Mouse (Mus musculus) lung, embryonic 16.5 days (tissue): ENCODE data around the gene Slc9b1. TPM values are rescaled to one million over a fixed set of nuclear protein-coding genes. Genes with fewer than 3 reads are reported as not detected.
A peak's percentile ranks its signal among the peaks of the same experiment; 100 is the strongest.

Experiments
- ATAC-seq: fragments of 200-750 bp; cut with Nextera tagmentation; 2 replicates; pipeline ENCODE4 v1.8.0; 2017; ENCODE audit warnings: low read depth, mild to moderate bottlenecking, moderate library complexity
- H3K27ac ChIP-seq: fragments of 300-500 bp; sonication (generic); 2 replicates; pipeline ENCODE4 v1.5.1; 2014; ENCODE audit warnings: mild to moderate bottlenecking, control low read depth, low read length
- H3K27me3 ChIP-seq: fragments of 300-500 bp; sonication (generic); 2 replicates; pipeline ENCODE4 v1.6.1; 2014; ENCODE audit warnings: low read depth, low read length, mixed read lengths; ENCODE audit not compliant: control insufficient read depth, insufficient read depth
- H3K36me3 ChIP-seq: fragments of 300-500 bp; sonication (generic); 2 replicates; pipeline ENCODE4 v1.6.1; 2014; ENCODE audit warnings: low read length; ENCODE audit not compliant: control insufficient read depth, insufficient read depth
- H3K4me1 ChIP-seq: fragments of 300-500 bp; sonication (generic); replicated peaks from 2 replicates; pipeline ENCODE4 v1.6.1; 2014; ENCODE audit warnings: low read length, mixed read lengths; ENCODE audit not compliant: control insufficient read depth, insufficient read depth
- H3K4me2 ChIP-seq: fragments of 300-500 bp; sonication (generic); 2 replicates; pipeline ENCODE4 v1.6.1; 2014; ENCODE audit warnings: low read depth, low read length, control low read depth
- H3K4me3 ChIP-seq: fragments of 300-500 bp; sonication (generic); 2 replicates; pipeline ENCODE4 v1.5.1; 2014; ENCODE audit warnings: mild to moderate bottlenecking, low read length, control low read depth
- H3K9ac ChIP-seq: fragments of 300-500 bp; sonication (generic); 2 replicates; pipeline ENCODE4 v1.6.1; 2014; ENCODE audit warnings: low read length, control low read depth
- H3K9me3 ChIP-seq: fragments of 300-500 bp; sonication (generic); 2 replicates; pipeline ENCODE4 v1.6.1; 2016; ENCODE audit warnings: low read length; ENCODE audit not compliant: control insufficient read depth
- WGBS: fragments of 180-500 bp; shearing (Covaris S2); extraction: QIAGEN DNeasy Blood & Tissue Kit; methylation state at CpG from one replicate; pipeline ENCODE4 v1.1.7; 2014; 5-methylcytosine and 5-hydroxymethylcytosine counted together
- polyA plus RNA-seq: library from polyadenylated mRNA; unstranded; fragments of >200 nt; fragmentation: Nextera tagmentation; extraction: Ambion mirVana; gene quantifications from 2 replicates; pipeline ENCODE4 v1.2.1, GENCODE M21; 2015

The Slc9b1 gene
- polyA plus RNA-seq, 1 experiment from 2014 or later, result 0.16 TPM

DNA sequence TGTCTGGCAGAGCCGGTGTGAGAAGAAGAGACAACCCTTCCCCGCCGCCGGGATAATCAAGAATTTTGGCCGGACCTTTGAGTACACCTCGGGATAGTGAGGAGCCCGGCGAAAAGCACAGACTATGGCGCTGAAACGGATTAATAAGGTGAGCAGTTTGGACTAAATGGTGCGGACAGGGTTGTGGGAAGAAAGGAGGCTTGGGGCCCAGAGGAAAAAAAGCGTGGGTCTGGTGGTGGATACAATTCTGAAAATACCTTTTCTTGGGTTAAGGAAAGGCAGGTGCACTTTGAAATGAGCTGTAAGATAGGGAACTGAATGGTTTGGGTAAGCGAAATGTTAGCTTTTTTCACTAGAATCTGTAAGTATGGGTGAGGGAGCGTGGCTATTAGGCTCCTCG is 91.8 kb downstream of the Slc9b1 start:
- H3K9ac ChIP-seq, result peak overlapping the region; percentile 98
- no peaks in the 10 kb centered on the region for H3K9me3 ChIP-seq
- ATAC-seq, result no peak
- peak overlapping the region; percentile 95 for H3K4me3 ChIP-seq
- under 1% methylated on average over 15 of the region's 15 CpGs for WGBS
- H3K27ac ChIP-seq, result peak overlapping the region; percentile 100
- H3K4me1 ChIP-seq, result peaks cover 8% of the 10 kb centered on the region
- H3K4me2 ChIP-seq, result peak overlapping the region; percentile 82
- no peaks in the 10 kb centered on the region for H3K36me3 ChIP-seq
- H3K27me3 ChIP-seq, result no peaks in the 10 kb centered on the region

DNA sequence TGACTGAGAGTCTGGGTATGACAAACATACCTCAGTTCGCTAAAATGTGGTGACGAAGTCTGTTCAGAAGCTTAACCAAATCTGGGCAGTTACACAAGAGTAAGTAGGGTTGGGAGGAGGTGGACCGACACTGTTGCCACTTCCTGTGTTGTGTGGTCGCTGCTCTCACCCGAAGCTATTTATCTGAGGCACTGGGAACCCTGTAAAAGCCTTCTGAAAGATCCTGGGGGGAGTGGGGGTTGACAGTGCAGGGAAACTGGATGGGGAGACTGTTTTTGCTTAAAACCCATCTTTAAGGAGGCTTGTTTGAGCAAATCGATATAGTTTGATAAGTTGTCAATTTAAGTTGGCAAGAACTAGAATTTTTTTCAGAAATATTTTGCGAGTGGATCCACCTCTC is 92.4 kb downstream of the Slc9b1 start:
- no peaks in the 10 kb centered on the region for H3K36me3 ChIP-seq
- H3K4me1 ChIP-seq, result peaks cover 8% of the 10 kb centered on the region
- H3K27ac ChIP-seq, result peak overlapping the region; percentile 100; the same call in 1 of the 2 replicates
- ATAC-seq, result no peak
- H3K27me3 ChIP-seq, result no peaks in the 10 kb centered on the region
- peak overlapping the region; percentile 82 for H3K4me2 ChIP-seq
- H3K4me3 ChIP-seq, result peak overlapping the region; percentile 95
- H3K9ac ChIP-seq, result peak overlapping the region; percentile 98
- WGBS, result 5% methylated on average over 7 of the region's 7 CpGs
- no peaks in the 10 kb centered on the region for H3K9me3 ChIP-seq

DNA sequence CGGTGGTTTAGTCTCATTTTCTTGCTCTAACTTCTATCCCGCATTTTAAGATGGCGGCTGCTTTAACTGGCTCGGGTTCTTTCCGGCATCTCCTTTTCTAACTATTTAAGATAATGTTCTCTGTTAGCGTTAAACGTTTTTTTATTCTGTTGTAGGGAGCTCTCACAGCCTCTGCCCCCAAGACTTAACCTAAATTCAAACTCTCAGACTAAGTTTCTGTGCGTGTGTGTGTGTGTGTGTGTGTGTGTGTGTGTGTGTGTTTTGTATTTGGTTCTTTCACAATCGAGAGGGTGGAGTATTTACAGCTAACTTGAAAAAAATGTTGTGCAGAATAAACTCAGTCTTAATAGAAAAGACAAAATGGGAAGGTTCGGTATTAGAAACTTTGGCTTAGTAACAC is 92.8 kb downstream of the Slc9b1 start:
- WGBS, result 10% methylated on average over 10 of the region's 10 CpGs
- ATAC-seq, result no peak
- H3K9ac ChIP-seq, result peak overlapping the region; percentile 98

DNA sequence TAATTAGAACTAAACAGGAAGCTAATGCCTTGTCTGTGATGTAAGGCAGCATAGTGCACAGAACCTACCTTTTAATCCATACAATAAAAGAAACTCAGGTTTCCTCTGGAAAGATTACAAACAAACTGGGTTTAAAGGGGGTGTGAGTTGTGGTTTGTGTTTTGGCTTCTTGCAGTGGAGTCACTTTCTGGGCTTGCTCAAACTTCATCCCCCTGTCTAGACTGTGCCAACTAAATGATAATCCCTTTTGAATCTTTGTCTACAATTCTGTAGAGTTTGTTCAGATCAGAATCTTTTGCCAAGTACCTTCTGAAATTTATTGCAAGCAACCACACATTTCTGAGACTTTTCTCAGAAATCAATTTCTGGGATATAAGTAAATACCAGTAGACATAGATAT is 97.1 kb downstream of the Slc9b1 start:
- Histone ChIP-seq H3K4me2 (no peak overlapping the region), H3K9ac (no peak overlapping the region)
- no peak for ATAC-seq

More for the DNA sequence above, 92.8 kb downstream of the Slc9b1 start:
- H3K9me3 ChIP-seq, result no peaks in the 10 kb centered on the region
- peaks cover 8% of the 10 kb centered on the region for H3K4me1 ChIP-seq
- peak overlapping the region; percentile 82 for H3K4me2 ChIP-seq
- peak overlapping the region; percentile 100; the same call in 1 of the 2 replicates for H3K27ac ChIP-seq
- H3K4me3 ChIP-seq, result peak overlapping the region; percentile 95
- H3K36me3 ChIP-seq, result no peaks in the 10 kb centered on the region
- no peaks in the 10 kb centered on the region for H3K27me3 ChIP-seq

More for the DNA sequence above, 97.1 kb downstream of the Slc9b1 start:
- H3K4me3 ChIP-seq, result no peak overlapping the region
- peaks cover 3% of the 10 kb centered on the region for H3K36me3 ChIP-seq
- H3K9me3 ChIP-seq, result no peaks in the 10 kb centered on the region
- no peaks in the 10 kb centered on the region for H3K27me3 ChIP-seq
- H3K27ac ChIP-seq, result no peak overlapping the region
- H3K4me1 ChIP-seq, result peaks cover 4% of the 10 kb centered on the region; the same call in 1 of the 2 replicates

Other genes with a start within 250 kb of the Slc9b1 start
- gene Cenpe, start 135.5 kb upstream of the Slc9b1 start, polyA plus RNA-seq, result 26.5 and 28.6 TPM in 2 replicates
- 8.0 and 8.3 TPM in 2 replicates for gene Bdh2, start 66.8 kb upstream of the Slc9b1 start, polyA plus RNA-seq
- gene Slc9b2, start 40.3 kb upstream of the Slc9b1 start, polyA plus RNA-seq, result 1.1 and 1.8 TPM in 2 replicates
- 60.3 and 62.8 TPM in 2 replicates for gene Cisd2, start 75.9 kb downstream of the Slc9b1 start, polyA plus RNA-seq
- gene Ube2d3, start 90.1 kb downstream of the Slc9b1 start, polyA plus RNA-seq, result 485 and 516 TPM in 2 replicates
- gene Manba, start 137.6 kb downstream of the Slc9b1 start, polyA plus RNA-seq, result 11.2 and 11.8 TPM in 2 replicates